Mouse (Mus musculus) megakaryocyte, embryonic 14.5 days (primary cell): Measurements from ENCODE around the gene Gm16181.

Experiments used
- FLI1 ChIP-seq: IDR thresholded peaks from 2 replicates; pipeline ENCODE4 v1.6.1; 2012; ENCODE audit warnings: low read length, inconsistent platforms, mixed read lengths
- GATA1 ChIP-seq: IDR thresholded peaks from 3 replicates; pipeline ENCODE4 v1.6.1; 2012; ENCODE audit warnings: mixed read lengths, low read length, inconsistent platforms, borderline replicate concordance

DNA sequence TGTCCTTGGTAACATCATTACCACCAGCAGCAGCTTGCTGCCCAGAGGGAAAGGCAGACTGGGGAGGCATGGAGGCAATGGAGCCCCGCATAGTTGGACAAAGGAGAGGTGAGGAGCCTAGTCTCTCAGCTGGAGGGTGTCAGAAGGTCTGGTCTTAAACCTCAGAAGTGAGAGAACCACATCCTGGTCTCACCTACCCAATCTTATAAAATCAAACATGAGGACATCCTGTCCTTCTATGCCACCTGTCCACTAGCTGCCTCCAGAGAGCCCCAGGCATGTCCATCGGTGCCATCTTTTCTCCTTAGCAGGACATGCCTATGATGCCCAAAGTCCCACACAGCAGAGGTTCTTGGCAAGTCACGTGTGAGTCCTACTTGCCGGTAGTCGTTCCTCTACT is 40.5 kb upstream of the Gm16181 start:
- TF ChIP-seq FLI1 (no peak), GATA1 (no peak)
